Mouse (Mus musculus): ENCODE results near the gene Ykt6. TPM values are rescaled to one million over a fixed set of nuclear protein-coding genes. Genes with fewer than 3 reads are reported as not detected.
"Not testable (repeated sequence)": the region's sequence is repeated elsewhere in the genome, so short reads cannot be mapped to it uniquely, and the experiment has no call there.

Gene Ykt6
- polyA plus RNA-seq, 1 experiment from 2014 or later, result 61.8 TPM

- Histone ChIP-seq H3K27ac (ENCODE audit: low read length) (no peak overlapping the region), H3K4me3 (ENCODE audit: low read length) (no peak overlapping the region), H3K9me3 (ENCODE audit: low read length) (no peaks in the 10 kb centered on the region), H3K27me3 (ENCODE audit: insufficient read depth, low read length) (no peaks in the 10 kb centered on the region), H3K4me2 (replicated peaks; ENCODE audit: low read depth, low read length) (no peak overlapping the region), H3K36me3 (ENCODE audit: insufficient read depth, low read length) (no peaks in the 10 kb centered on the region), H3K4me1 (ENCODE audit: insufficient read depth, low read length) (no peaks in the 10 kb centered on the region; the same call in 1 of the 2 replicates), H3K9ac (replicated peaks; ENCODE audit: low read length) (no peak overlapping the region)
- WGBS, result 64% methylated on average over 8 of the region's 8 CpGs
- no peak for ATAC-seq (ENCODE audit: low FRiP score, low TSS enrichment)
Measured at GRCm38 (mm10) chr11:5916178-5916548, 39.3 kb upstream of the Ykt6 start.

- H3K9ac ChIP-seq (replicated peaks; ENCODE audit: low read length), result no peak overlapping the region
- no peaks in the 10 kb centered on the region; the same call in 1 of the 2 replicates for H3K4me1 ChIP-seq (ENCODE audit: insufficient read depth, low read length)
- H3K4me2 ChIP-seq (replicated peaks; ENCODE audit: low read depth, low read length), result no peak overlapping the region
- 75% methylated on average over 2 of the region's 2 CpGs for WGBS
- no peaks in the 10 kb centered on the region for H3K9me3 ChIP-seq (ENCODE audit: low read length)
- ATAC-seq (ENCODE audit: low FRiP score, low TSS enrichment), result no peak
- H3K4me3 ChIP-seq (ENCODE audit: low read length), result no peak overlapping the region
- no peaks in the 10 kb centered on the region for H3K36me3 ChIP-seq (ENCODE audit: insufficient read depth, low read length)
- no peak overlapping the region for H3K27ac ChIP-seq (ENCODE audit: low read length)
- H3K27me3 ChIP-seq (ENCODE audit: insufficient read depth, low read length), result no peaks in the 10 kb centered on the region
Measured at GRCm38 (mm10) chr11:5918111-5918510, 37.4 kb upstream of the Ykt6 start.

GRCm38 (mm10) chr11:5919606-5920005, 35.9 kb upstream of the Ykt6 start:
- Histone ChIP-seq H3K4me3 (ENCODE audit: low read length) (no peak overlapping the region), H3K36me3 (ENCODE audit: insufficient read depth, low read length) (no peaks in the 10 kb centered on the region), H3K27me3 (ENCODE audit: insufficient read depth, low read length) (no peaks in the 10 kb centered on the region), H3K4me1 (ENCODE audit: insufficient read depth, low read length) (no peaks in the 10 kb centered on the region; the same call in 1 of the 2 replicates), H3K9ac (replicated peaks; ENCODE audit: low read length) (no peak overlapping the region), H3K4me2 (replicated peaks; ENCODE audit: low read depth, low read length) (no peak overlapping the region), H3K27ac (ENCODE audit: low read length) (no peak overlapping the region), H3K9me3 (ENCODE audit: low read length) (no peaks in the 10 kb centered on the region)
- WGBS, result 92% methylated on average over 4 of the region's 4 CpGs
- ATAC-seq (ENCODE audit: low FRiP score, low TSS enrichment), result no peak

- Histone ChIP-seq H3K4me2 (replicated peaks; ENCODE audit: low read depth, low read length) (peak overlapping the region; percentile 26), H3K27me3 (ENCODE audit: insufficient read depth, low read length) (no peaks in the 10 kb centered on the region), H3K36me3 (ENCODE audit: insufficient read depth, low read length) (no peaks in the 10 kb centered on the region), H3K27ac (ENCODE audit: low read length) (no peak overlapping the region), H3K9ac (replicated peaks; ENCODE audit: low read length) (no peak overlapping the region), H3K9me3 (ENCODE audit: low read length) (no peaks in the 10 kb centered on the region), H3K4me3 (ENCODE audit: low read length) (no peak overlapping the region), H3K4me1 (ENCODE audit: insufficient read depth, low read length) (no peaks in the 10 kb centered on the region; the same call in 1 of the 2 replicates)
- WGBS, result 32% methylated on average over 17 of the region's 17 CpGs
- ATAC-seq (ENCODE audit: low FRiP score, low TSS enrichment), result peak; percentile 57; the same call in 1 of the 2 replicates
Measured at GRCm38 (mm10) chr11:5920323-5920960, 35.1 kb upstream of the Ykt6 start.

GRCm38 (mm10) chr11:5924699-5925098, 30.8 kb upstream of the Ykt6 start:
- ATAC-seq (ENCODE audit: low FRiP score, low TSS enrichment), result no peak
- 51% methylated on average over 8 of the region's 8 CpGs for WGBS
- no peak overlapping the region for H3K9ac ChIP-seq (replicated peaks; ENCODE audit: low read length)

GRCm38 (mm10) chr11:5926696-5927220, 28.7 kb upstream of the Ykt6 start:
- Histone ChIP-seq H3K4me1 (ENCODE audit: insufficient read depth, low read length) (no peaks in the 10 kb centered on the region), H3K9ac (replicated peaks; ENCODE audit: low read length) (no peak overlapping the region), H3K4me2 (replicated peaks; ENCODE audit: low read depth, low read length) (no peak overlapping the region), H3K36me3 (ENCODE audit: insufficient read depth, low read length) (no peaks in the 10 kb centered on the region), H3K9me3 (ENCODE audit: low read length) (no peaks in the 10 kb centered on the region), H3K27me3 (ENCODE audit: insufficient read depth, low read length) (no peaks in the 10 kb centered on the region), H3K27ac (ENCODE audit: low read length) (no peak overlapping the region), H3K4me3 (ENCODE audit: low read length) (no peak overlapping the region)
- 79% methylated on average over 3 of the region's 3 CpGs for WGBS
- ATAC-seq (ENCODE audit: low FRiP score, low TSS enrichment), result no peak

More at GRCm38 (mm10) chr11:5924699-5925098, 30.8 kb upstream of the Ykt6 start:
- no peak overlapping the region for H3K27ac ChIP-seq (ENCODE audit: low read length)
- no peak overlapping the region for H3K4me3 ChIP-seq (ENCODE audit: low read length)
- H3K4me1 ChIP-seq (ENCODE audit: insufficient read depth, low read length), result no peaks in the 10 kb centered on the region; the same call in 1 of the 2 replicates
- no peak overlapping the region for H3K4me2 ChIP-seq (replicated peaks; ENCODE audit: low read depth, low read length)
- no peaks in the 10 kb centered on the region for H3K36me3 ChIP-seq (ENCODE audit: insufficient read depth, low read length)
- H3K9me3 ChIP-seq (ENCODE audit: low read length), result no peaks in the 10 kb centered on the region
- H3K27me3 ChIP-seq (ENCODE audit: insufficient read depth, low read length), result no peaks in the 10 kb centered on the region

GRCm38 (mm10) chr11:5930578-5930977, 24.9 kb upstream of the Ykt6 start:
- H3K4me1 ChIP-seq (ENCODE audit: insufficient read depth, low read length), result no peaks in the 10 kb centered on the region
- 0 out of 2 replicates have a peak, but pooled peaks cover 5% of the 10 kb centered on the region for H3K9me3 ChIP-seq (ENCODE audit: low read length)
- 46% methylated on average over 1 of the region's 1 CpGs for WGBS
- H3K4me2 ChIP-seq (replicated peaks; ENCODE audit: low read depth, low read length), result no peak overlapping the region
- H3K27ac ChIP-seq (ENCODE audit: low read length), result no peak overlapping the region
- no peak overlapping the region for H3K9ac ChIP-seq (replicated peaks; ENCODE audit: low read length)
- no peaks in the 10 kb centered on the region for H3K27me3 ChIP-seq (ENCODE audit: insufficient read depth, low read length)
- no peak overlapping the region for H3K4me3 ChIP-seq (ENCODE audit: low read length)
- no peaks in the 10 kb centered on the region for H3K36me3 ChIP-seq (ENCODE audit: insufficient read depth, low read length)
- ATAC-seq (ENCODE audit: low FRiP score, low TSS enrichment), result no peak

GRCm38 (mm10) chr11:5931947-5932346, 23.5 kb upstream of the Ykt6 start:
- not testable (repeated sequence) for H3K4me1 ChIP-seq (ENCODE audit: insufficient read depth, low read length); H3K36me3 ChIP-seq (ENCODE audit: insufficient read depth, low read length); H3K4me3 ChIP-seq (ENCODE audit: low read length); H3K27ac ChIP-seq (ENCODE audit: low read length); ATAC-seq (ENCODE audit: low FRiP score, low TSS enrichment); H3K4me2 ChIP-seq (replicated peaks; ENCODE audit: low read depth, low read length); H3K27me3 ChIP-seq (ENCODE audit: insufficient read depth, low read length); H3K9me3 ChIP-seq (ENCODE audit: low read length); H3K9ac ChIP-seq (replicated peaks; ENCODE audit: low read length)
- 93% methylated on average over 6 of the region's 6 CpGs for WGBS

- not testable (repeated sequence) for H3K36me3 ChIP-seq (ENCODE audit: insufficient read depth, low read length); H3K4me1 ChIP-seq (ENCODE audit: insufficient read depth, low read length); ATAC-seq (ENCODE audit: low FRiP score, low TSS enrichment); H3K9me3 ChIP-seq (ENCODE audit: low read length); H3K9ac ChIP-seq (replicated peaks; ENCODE audit: low read length); H3K4me2 ChIP-seq (replicated peaks; ENCODE audit: low read depth, low read length); H3K4me3 ChIP-seq (ENCODE audit: low read length); H3K27me3 ChIP-seq (ENCODE audit: insufficient read depth, low read length); H3K27ac ChIP-seq (ENCODE audit: low read length)
- WGBS, result 96% methylated on average over 11 of the region's 11 CpGs
Measured at GRCm38 (mm10) chr11:5934531-5934930, 21.0 kb upstream of the Ykt6 start.

- Histone ChIP-seq H3K4me2 (replicated peaks; ENCODE audit: low read depth, low read length) (no peak overlapping the region), H3K36me3 (ENCODE audit: insufficient read depth, low read length) (no peaks in the 10 kb centered on the region), H3K9me3 (ENCODE audit: low read length) (no peaks in the 10 kb centered on the region), H3K4me1 (ENCODE audit: insufficient read depth, low read length) (no peaks in the 10 kb centered on the region), H3K4me3 (ENCODE audit: low read length) (no peak overlapping the region), H3K27me3 (ENCODE audit: insufficient read depth, low read length) (no peaks in the 10 kb centered on the region), H3K9ac (replicated peaks; ENCODE audit: low read length) (no peak overlapping the region), H3K27ac (ENCODE audit: low read length) (no peak overlapping the region)
- WGBS, result 69% methylated on average over 6 of the region's 6 CpGs
- ATAC-seq (ENCODE audit: low FRiP score, low TSS enrichment), result no peak
Measured at GRCm38 (mm10) chr11:5942966-5943365, 12.5 kb upstream of the Ykt6 start.

Measured in kidney, embryonic 16.5 days (tissue).